Mouse (Mus musculus): ENCODE measurements around the gene Zbtb43. TPM values are rescaled to one million over a fixed set of nuclear protein-coding genes. Genes with fewer than 3 reads are reported as not detected.

Gene Zbtb43
- polyA plus RNA-seq, 1 experiment: 16.7 TPM

DNA sequence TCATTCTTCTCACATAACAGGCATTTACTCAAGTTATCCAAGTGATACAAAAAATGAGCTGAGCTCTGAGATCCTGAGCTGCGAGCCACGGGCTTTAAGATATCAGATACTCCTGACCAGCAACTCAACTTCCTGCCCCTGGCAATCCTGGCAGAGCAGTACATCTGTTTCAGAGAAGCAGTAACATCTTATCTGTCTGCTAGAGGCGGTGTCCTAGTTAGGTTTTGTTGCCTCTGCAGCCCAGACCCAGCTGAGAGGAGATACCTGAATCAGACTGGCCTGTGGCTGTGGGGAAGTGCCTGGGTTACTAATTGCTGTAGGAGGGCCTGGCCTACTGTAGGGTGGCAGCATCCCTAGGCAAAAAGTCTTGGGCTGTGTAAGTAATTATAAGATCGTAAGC, 8.7 kb downstream of the Zbtb43 start:
- Histone ChIP-seq H3K27ac (ENCODE audit: control insufficient read depth, insufficient read depth, low read length) (no peak overlapping the region), H3K36me3 (ENCODE audit: control insufficient read depth, insufficient read depth, low read length) (peaks cover 44% of the 10 kb centered on the region), H3K4me1 (replicated peaks; ENCODE audit: control insufficient read depth, insufficient read depth, low read length) (no peaks in the 10 kb centered on the region), H3K27me3 (ENCODE audit: control insufficient read depth, insufficient read depth, low read length) (no peaks in the 10 kb centered on the region), H3K4me3 (ENCODE audit: control insufficient read depth, insufficient read depth, low read length) (no peak overlapping the region)
- no peak for TF ChIP-seq POLR2A (IDR thresholded peaks at IDR 0.05; ENCODE audit: control insufficient read depth, extremely low read depth, insufficient read depth, low read length, poor library complexity)
- TF ChIP-seq CTCF (IDR thresholded peaks at IDR 0.05; ENCODE audit: borderline replicate concordance, control insufficient read depth, extremely low read depth, insufficient read depth, low read length, poor library complexity): no peak
- 86% methylated on average over 4 of the region's 4 CpGs for WGBS
- no peak for DNase-seq

DNA sequence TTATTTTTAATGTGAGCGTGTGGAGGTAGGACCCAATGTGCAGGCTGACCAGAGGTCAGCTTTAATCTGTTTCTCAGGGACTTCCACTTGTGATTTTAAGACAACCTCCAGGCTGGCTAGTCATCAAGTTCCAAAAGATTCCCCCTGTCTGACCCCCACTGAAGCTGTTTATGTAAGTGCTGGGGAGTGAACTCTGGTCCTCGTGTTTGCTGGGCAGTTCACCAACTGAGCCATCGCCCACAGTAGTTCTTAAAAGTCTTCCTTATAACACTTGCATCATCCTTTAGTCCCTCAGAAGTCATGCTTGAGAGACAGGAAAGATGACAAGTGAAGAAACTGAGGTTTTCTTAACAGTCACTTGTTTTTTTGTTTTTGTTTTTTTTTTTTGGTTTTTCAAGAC, 11.7 kb downstream of the Zbtb43 start:
- H3K27ac ChIP-seq (ENCODE audit: control insufficient read depth, insufficient read depth, low read length): no peak overlapping the region

DNA sequence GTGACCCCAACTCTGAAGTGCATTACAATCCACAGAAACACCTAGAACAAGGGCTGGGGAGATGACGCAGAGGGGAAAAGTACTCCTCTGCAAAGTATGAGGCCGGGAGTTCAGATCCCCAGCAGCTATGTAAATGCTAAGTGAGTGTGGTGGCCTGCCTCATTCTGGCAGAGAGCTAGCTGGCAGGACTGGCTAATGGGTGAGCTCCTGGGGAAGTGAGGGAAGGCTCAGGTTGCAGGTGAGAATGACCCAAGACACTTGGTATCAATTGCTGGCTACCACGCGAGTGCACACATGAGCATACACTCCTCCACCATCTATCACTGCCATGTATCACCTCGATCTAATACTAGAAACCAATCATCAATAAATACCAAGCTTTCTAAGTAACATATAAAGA, 12.1 kb downstream of the Zbtb43 start:
- no peaks in the 10 kb centered on the region for H3K27me3 ChIP-seq (ENCODE audit: control insufficient read depth, insufficient read depth, low read length)
- H3K36me3 ChIP-seq (ENCODE audit: control insufficient read depth, insufficient read depth, low read length): peaks cover 53% of the 10 kb centered on the region
- DNase-seq: no peak
- TF ChIP-seq POLR2A (IDR thresholded peaks at IDR 0.05; ENCODE audit: control insufficient read depth, extremely low read depth, insufficient read depth, low read length, poor library complexity) (no peak), CTCF (IDR thresholded peaks at IDR 0.05; ENCODE audit: borderline replicate concordance, control insufficient read depth, extremely low read depth, insufficient read depth, low read length, poor library complexity) (no peak)
- no peaks in the 10 kb centered on the region for H3K4me1 ChIP-seq (replicated peaks; ENCODE audit: control insufficient read depth, insufficient read depth, low read length)
- H3K4me3 ChIP-seq (ENCODE audit: control insufficient read depth, insufficient read depth, low read length): no peak overlapping the region
- 96% methylated on average over 5 of the region's 5 CpGs for WGBS
- no peak overlapping the region for H3K27ac ChIP-seq (ENCODE audit: control insufficient read depth, insufficient read depth, low read length)

More for the DNA sequence above, 11.7 kb downstream of the Zbtb43 start:
- DNase-seq: no peak
- TF ChIP-seq POLR2A (IDR thresholded peaks at IDR 0.05; ENCODE audit: control insufficient read depth, extremely low read depth, insufficient read depth, low read length, poor library complexity) (no peak), CTCF (IDR thresholded peaks at IDR 0.05; ENCODE audit: borderline replicate concordance, control insufficient read depth, extremely low read depth, insufficient read depth, low read length, poor library complexity) (no peak)
- WGBS: 97% methylated on average over 3 of the region's 3 CpGs
- peaks cover 56% of the 10 kb centered on the region for H3K36me3 ChIP-seq (ENCODE audit: control insufficient read depth, insufficient read depth, low read length)
- no peaks in the 10 kb centered on the region for H3K4me1 ChIP-seq (replicated peaks; ENCODE audit: control insufficient read depth, insufficient read depth, low read length)
- no peaks in the 10 kb centered on the region for H3K27me3 ChIP-seq (ENCODE audit: control insufficient read depth, insufficient read depth, low read length)
- H3K4me3 ChIP-seq (ENCODE audit: control insufficient read depth, insufficient read depth, low read length): no peak overlapping the region

DNA sequence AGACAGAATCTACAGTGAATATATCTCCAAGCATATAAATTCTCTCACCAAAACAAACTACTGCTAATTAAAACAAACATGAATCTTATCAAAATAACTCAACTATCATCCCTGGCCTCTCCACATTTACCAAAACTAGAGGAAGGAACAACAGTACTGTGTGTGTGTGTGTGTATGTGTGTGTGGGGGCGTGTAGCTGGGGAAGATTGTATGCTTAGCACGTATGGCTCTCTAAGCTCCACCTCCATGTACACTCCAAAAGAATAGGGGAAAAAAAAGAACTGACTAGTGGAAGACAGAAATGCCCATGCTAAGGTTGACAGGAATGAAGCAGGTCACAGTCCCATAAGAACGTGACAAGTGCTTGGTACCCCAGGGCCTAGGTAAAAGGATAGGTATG, 13.0 kb downstream of the Zbtb43 start:
- Histone ChIP-seq H3K4me3 (ENCODE audit: control insufficient read depth, insufficient read depth, low read length) (no peak overlapping the region), H3K4me1 (replicated peaks; ENCODE audit: control insufficient read depth, insufficient read depth, low read length) (no peaks in the 10 kb centered on the region)
- no peak for TF ChIP-seq POLR2A (IDR thresholded peaks at IDR 0.05; ENCODE audit: control insufficient read depth, extremely low read depth, insufficient read depth, low read length, poor library complexity)
- TF ChIP-seq CTCF (IDR thresholded peaks at IDR 0.05; ENCODE audit: borderline replicate concordance, control insufficient read depth, extremely low read depth, insufficient read depth, low read length, poor library complexity): no peak

DNA sequence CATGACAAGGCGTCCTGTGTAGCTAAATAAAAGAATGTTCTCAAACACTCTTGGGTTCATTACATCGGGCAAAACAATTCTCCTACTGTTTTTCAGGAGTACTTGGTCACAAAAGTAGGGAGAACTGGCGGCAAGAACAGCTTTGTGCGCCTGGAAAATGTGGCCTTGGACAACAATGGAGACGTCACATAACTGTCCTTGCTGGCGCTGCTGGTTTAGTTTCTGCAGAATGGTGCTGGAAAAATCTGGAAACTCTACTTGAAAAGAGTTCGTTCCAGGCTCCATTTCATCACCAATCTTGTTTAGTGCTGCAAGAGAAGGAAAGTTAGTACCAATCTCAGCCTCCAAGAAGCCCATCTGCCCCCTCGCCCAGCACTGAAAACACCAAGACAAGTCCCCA, 13.5 kb downstream of the Zbtb43 start:
- DNase-seq: no peak
- Histone ChIP-seq H3K36me3 (ENCODE audit: control insufficient read depth, insufficient read depth, low read length) (peaks cover 53% of the 10 kb centered on the region), H3K27ac (ENCODE audit: control insufficient read depth, insufficient read depth, low read length) (no peak overlapping the region), H3K4me1 (replicated peaks; ENCODE audit: control insufficient read depth, insufficient read depth, low read length) (no peaks in the 10 kb centered on the region), H3K4me3 (ENCODE audit: control insufficient read depth, insufficient read depth, low read length) (no peak overlapping the region), H3K27me3 (ENCODE audit: control insufficient read depth, insufficient read depth, low read length) (no peaks in the 10 kb centered on the region)
- 97% methylated on average over 8 of the region's 8 CpGs for WGBS
- TF ChIP-seq CTCF (IDR thresholded peaks at IDR 0.05; ENCODE audit: borderline replicate concordance, control insufficient read depth, extremely low read depth, insufficient read depth, low read length, poor library complexity): no peak
- no peak for TF ChIP-seq POLR2A (IDR thresholded peaks at IDR 0.05; ENCODE audit: control insufficient read depth, extremely low read depth, insufficient read depth, low read length, poor library complexity)

More for the DNA sequence above, 13.0 kb downstream of the Zbtb43 start:
- WGBS: 90% methylated on average over 3 of the region's 3 CpGs
- no peak overlapping the region for H3K27ac ChIP-seq (ENCODE audit: control insufficient read depth, insufficient read depth, low read length)
- no peaks in the 10 kb centered on the region for H3K27me3 ChIP-seq (ENCODE audit: control insufficient read depth, insufficient read depth, low read length)
- no peak for DNase-seq
- peaks cover 56% of the 10 kb centered on the region for H3K36me3 ChIP-seq (ENCODE audit: control insufficient read depth, insufficient read depth, low read length)

DNA sequence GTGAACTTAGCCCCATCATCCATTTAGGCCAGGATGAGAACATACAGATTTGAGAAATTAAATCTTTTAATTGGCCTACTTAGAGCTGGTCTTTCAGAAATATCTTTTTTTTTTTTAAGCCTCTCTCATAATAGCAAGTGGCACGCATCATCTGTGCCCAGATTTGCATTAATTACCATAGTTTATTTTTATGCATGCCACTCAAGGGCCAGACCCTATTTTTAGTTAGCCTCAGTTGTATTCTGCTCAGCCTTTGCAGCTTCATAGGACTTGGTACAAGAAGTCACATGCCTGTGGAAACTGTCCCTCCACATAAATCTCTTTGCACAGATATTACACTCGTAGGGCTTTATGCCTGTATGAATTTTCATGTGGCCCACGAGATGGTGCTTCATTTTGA, 14.9 kb downstream of the Zbtb43 start:
- 95% methylated on average over 3 of the region's 3 CpGs for WGBS
- no peak for TF ChIP-seq CTCF (IDR thresholded peaks at IDR 0.05; ENCODE audit: borderline replicate concordance, control insufficient read depth, extremely low read depth, insufficient read depth, low read length, poor library complexity)
- no peak for TF ChIP-seq POLR2A (IDR thresholded peaks at IDR 0.05; ENCODE audit: control insufficient read depth, extremely low read depth, insufficient read depth, low read length, poor library complexity)
- DNase-seq: no peak
- Histone ChIP-seq H3K4me1 (replicated peaks; ENCODE audit: control insufficient read depth, insufficient read depth, low read length) (no peaks in the 10 kb centered on the region), H3K4me3 (ENCODE audit: control insufficient read depth, insufficient read depth, low read length) (no peak overlapping the region), H3K27ac (ENCODE audit: control insufficient read depth, insufficient read depth, low read length) (no peak overlapping the region), H3K36me3 (ENCODE audit: control insufficient read depth, insufficient read depth, low read length) (peaks cover 50% of the 10 kb centered on the region), H3K27me3 (ENCODE audit: control insufficient read depth, insufficient read depth, low read length) (no peaks in the 10 kb centered on the region)

DNA sequence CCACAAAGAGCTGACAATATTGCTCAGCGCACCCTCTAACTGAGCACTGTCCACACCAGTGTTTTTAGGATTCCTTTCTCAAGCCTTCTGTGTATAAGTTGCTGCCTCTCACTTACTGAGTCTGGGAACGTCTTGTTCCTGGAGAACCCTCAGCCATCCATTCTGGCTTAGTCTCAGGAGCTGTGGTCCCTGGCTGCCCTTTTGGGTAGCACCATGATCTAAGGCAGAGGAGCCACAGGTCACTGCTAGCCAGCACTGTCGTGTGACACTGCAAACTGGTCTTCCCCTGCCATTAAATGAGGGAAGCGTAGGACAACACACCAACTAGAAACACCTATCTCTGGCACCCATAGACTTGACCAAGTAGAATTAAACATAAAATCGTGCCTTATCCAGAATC, 15.6 kb downstream of the Zbtb43 start:
- Histone ChIP-seq H3K4me3 (ENCODE audit: control insufficient read depth, insufficient read depth, low read length) (no peak overlapping the region), H3K36me3 (ENCODE audit: control insufficient read depth, insufficient read depth, low read length) (peaks cover 50% of the 10 kb centered on the region), H3K27me3 (ENCODE audit: control insufficient read depth, insufficient read depth, low read length) (no peaks in the 10 kb centered on the region), H3K27ac (ENCODE audit: control insufficient read depth, insufficient read depth, low read length) (no peak overlapping the region), H3K4me1 (replicated peaks; ENCODE audit: control insufficient read depth, insufficient read depth, low read length) (no peaks in the 10 kb centered on the region)
- DNase-seq: no peak
- TF ChIP-seq POLR2A (IDR thresholded peaks at IDR 0.05; ENCODE audit: control insufficient read depth, extremely low read depth, insufficient read depth, low read length, poor library complexity) (no peak), CTCF (IDR thresholded peaks at IDR 0.05; ENCODE audit: borderline replicate concordance, control insufficient read depth, extremely low read depth, insufficient read depth, low read length, poor library complexity) (no peak)
- 97% methylated on average over 5 of the region's 5 CpGs for WGBS

All from thymus, adult 2 months (tissue).